Mouse (Mus musculus) Patski (cell line): ENCODE results near the gene Prrg4. TPM values are rescaled to one million over a fixed set of nuclear protein-coding genes. Genes with fewer than 3 reads are reported as not detected.
A peak's percentile ranks its signal among the peaks of the same experiment; 100 is the strongest.
"Not testable (repeated sequence)": the region's sequence is repeated elsewhere in the genome, so short reads cannot be mapped to it uniquely, and the experiment has no call there.

Experiments used
- ATAC-seq: fragments of 100-300 bp; one replicate; pipeline ENCODE4 v1.8.0; 2021
- CTCF ChIA-PET: fragments of 350-600 bp; sonication (Branson Sonifier 250); formaldehyde crosslinking; loops from one replicate; lab custom pipeline; 2022; ENCODE audit warnings: inconsistent platforms; lab: Charles Lee
- POLR2A ChIA-PET: fragments of 350-600 bp; sonication (Branson Sonifier 250); formaldehyde crosslinking; loops from one replicate; lab custom pipeline; 2022; ENCODE audit warnings: antibody characterized with exemption, inconsistent platforms; lab: Charles Lee
- DNase-seq: peaks from one replicate; pipeline ENCODE4 v3.0.0-alpha.2; 2011; ENCODE audit warnings: low read depth, low spot score
- H3K27me3 ChIP-seq: fragments of 371-371 bp; one replicate; pipeline ENCODE4 v1.5.1; 2021
- CTCF ChIP-seq: fragments of 100-300 bp; IDR thresholded peaks from one replicate; pipeline ENCODE4 v1.5.1; 2021
- in situ Hi-C: fragments of 300-500 bp; cut with MboI; formaldehyde crosslinking; loops from 3 replicates; pipeline ENCODE4 v1.11.1; 2018; ENCODE audit warnings: low pct_unique_long_range_greater_than_20kb, mixed read lengths
- polyA plus RNA-seq: library from polyadenylated mRNA; unstranded; gene quantifications from one replicate; pipeline ENCODE4 v1.2.3, GENCODE M21; 2021

Prrg4 gene
- polyA plus RNA-seq: 6.5 TPM

DNA sequence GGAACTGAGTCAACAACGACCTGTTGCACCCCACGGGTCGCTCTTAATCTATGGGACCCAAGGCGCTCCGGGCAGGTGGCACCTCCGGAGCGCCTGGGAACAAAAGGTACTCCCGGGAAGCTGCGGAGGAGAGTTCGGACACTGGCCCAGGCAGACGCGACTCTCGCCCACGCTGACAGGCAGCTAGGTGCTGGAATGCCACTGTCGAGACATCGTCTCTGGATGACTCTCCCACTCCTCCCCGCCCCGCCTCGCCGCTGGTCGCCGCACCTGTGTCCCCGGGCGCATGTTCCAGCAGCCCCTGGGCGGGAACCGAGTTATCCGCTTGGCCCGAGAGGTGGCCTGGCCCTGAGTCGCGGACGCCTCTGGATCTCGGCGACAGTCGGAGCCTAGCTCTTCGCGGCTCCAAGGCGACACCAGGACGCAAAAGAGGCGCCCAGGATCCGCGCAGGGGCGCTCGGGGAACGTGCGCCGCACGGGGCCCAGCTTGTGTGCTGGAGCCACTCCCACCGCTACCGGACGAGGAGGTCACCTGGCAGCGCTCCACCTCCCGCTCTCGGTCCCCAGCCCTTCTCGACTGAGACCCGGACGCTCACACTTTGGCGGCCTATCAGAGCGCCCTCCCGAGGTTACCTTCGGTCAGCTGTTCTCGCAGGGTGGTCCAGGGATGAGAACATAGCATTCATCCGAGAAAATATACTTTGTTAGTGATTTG is at the start of gene Prrg4:
Gene Prrg4 (minus strand): TSS at position 601 of the 715 bp plus-strand sequence.
- H3K27me3 ChIP-seq: no peaks in the 10 kb centered on the region
- no peak for DNase-seq
- in situ Hi-C loops: no loop called here
- ATAC-seq: peak; percentile 74
- ChIA-PET POLR2A (interaction anchor here (0.6 to 1.1 kb wide), 3 partner anchors 9 to 424 kb away, joined by 3 to 5 read pairs (median 4); no protein-coding TSS in a partner anchor), CTCF (interaction anchor here (0.8 to 1.5 kb wide), 2 partner anchors 15 to 16 kb away, joined by 3 to 5 read pairs; no protein-coding TSS in a partner anchor)
- TF ChIP-seq CTCF: peak; percentile 61

DNA sequence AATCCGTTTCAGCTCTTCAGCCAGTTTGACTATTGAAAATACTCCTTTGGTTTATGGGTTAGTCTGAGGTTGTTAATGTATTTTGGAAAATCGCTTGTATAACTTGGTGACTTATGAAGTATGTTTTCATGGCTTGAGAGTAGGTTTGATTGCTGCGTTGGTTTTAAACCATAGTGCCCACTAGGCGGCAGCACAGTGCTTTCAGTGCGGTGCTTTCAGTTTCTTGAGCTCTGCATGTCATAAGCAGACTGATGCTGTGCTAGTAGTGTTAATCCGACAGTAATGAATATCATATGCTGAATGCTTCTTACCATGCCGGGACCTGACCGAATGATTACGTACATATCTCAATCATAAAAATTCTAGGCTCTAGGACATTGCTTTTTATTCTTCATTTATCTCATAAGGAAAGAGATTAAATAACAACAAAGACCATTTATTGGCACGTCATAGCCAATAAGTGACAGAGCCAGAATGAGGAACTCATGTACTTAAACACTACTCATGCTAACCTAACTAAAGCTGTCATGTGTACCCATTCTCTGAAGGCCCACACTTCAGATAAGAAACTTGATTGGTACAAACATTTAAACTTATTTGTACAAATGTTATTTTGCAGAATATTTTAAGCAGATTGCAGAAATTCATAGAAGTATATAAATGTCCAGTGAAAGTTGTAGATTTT is 38.3 kb upstream of the Prrg4 start:
- TF ChIP-seq CTCF: peak; percentile 90
- H3K27me3 ChIP-seq: no peaks in the 10 kb centered on the region
- ChIA-PET POLR2A (no interaction called here), CTCF (interaction anchor here (0.7 to 2.5 kb wide), 9 partner anchors 12 to 350 kb away, joined by 3 to 11 read pairs (median 3); partner anchors contain the start of gene Ccdc73)
- no peak for ATAC-seq
- peak; percentile 12 for DNase-seq
- in situ Hi-C loops: no loop called here

DNA sequence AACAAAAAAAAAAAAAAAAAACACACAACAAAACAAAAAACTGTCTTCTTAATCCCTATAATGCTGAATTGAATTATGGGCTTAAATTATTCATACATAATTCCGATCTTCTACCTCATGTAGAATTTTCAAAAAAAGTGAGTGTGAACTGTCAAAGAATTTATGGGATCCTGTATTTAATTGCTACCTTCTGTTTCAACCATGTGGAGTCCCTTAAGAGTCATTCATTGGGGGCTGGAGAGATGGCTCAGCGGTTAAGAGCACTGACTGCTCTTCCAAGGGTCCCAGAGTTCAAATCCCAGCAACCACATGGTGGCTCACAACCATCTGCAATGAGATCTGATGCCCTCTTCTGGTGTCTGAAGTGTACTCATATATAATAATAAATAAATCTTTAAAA is 37.7 kb upstream of the Prrg4 start:
- not testable (repeated sequence) for DNase-seq, ATAC-seq

DNA sequence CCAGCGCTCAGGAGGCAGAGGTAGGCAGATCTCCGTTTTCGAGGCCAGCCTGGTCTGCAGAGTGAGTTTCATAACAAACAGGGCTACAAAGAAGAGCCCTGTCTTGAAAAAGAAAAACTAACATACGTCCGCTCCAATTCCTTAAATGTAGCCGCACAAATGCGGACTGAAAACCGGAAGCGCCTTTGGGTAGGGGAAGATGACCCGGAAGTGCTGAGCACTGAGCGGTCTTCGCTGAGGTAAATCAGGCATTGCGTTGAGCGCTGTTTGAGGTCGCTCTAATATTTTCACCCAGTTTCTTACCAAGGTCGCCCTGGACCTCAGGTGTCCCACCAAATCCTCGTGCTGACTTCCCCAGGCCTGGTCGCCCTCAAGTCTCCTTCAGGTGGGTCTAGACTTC is 36.4 kb upstream of the Prrg4 start:
- POLR2A ChIA-PET: no interaction called here
- ATAC-seq (no peak), DNase-seq (no peak)
- in situ Hi-C loops: no loop called here
- CTCF ChIA-PET: no interaction called here
- H3K27me3 ChIP-seq: no peaks in the 10 kb centered on the region
- no peak for TF ChIP-seq CTCF

More for the DNA sequence above, 37.7 kb upstream of the Prrg4 start:
- in situ Hi-C loops, POLR2A ChIA-PET, H3K27me3 ChIP-seq: not testable (repeated sequence)
- CTCF ChIA-PET: interaction anchor here (0.9 to 2.5 kb wide), 5 partner anchors 20 to 349 kb away, joined by 3 to 11 read pairs (median 4); partner anchors contain the start of gene Ccdc73

DNA sequence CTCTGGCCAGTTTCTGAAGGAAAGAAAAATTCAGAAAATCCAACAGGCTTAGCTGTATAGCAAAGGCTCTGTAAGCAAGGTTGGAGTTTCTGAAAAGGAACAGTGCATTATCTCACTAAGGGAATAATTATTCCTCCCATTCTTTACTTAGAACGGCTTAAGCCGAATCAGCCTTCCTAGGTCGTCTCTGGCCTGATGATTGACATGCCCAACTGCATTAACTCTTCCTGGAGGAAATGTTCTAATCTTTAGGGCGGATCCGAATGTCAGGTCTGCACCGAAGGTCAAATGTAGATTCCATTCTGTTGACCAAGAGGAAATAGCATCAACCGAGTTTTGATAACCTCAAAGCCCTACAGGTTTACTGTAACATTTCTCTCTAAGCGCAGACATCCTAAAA is 29.1 kb upstream of the Prrg4 start:
- TF ChIP-seq CTCF: no peak
- ChIA-PET CTCF (no interaction called here), POLR2A (no interaction called here)
- DNase-seq (no peak), ATAC-seq (no peak)
- in situ Hi-C loops: no loop called here
- H3K27me3 ChIP-seq: peaks cover 3% of the 10 kb centered on the region

DNA sequence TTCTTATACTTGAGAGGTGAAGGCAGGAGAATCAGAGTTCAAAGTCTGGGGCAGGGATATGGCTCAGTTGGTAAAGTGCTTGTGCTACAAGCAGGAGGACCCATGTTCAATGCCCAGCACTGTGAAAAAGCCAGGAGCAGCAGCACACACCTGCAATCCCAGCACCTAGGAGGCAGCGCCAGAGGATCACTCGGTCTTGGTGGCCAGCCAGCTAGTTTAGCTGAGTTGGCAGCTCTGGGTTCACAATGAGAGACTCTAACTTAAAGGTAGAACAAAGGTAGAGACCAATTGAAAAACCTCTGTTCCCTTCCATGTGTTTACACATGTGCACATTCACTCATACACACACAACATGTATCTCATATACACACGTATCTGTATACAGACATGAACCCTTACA is 19.4 kb upstream of the Prrg4 start:
- no peaks in the 10 kb centered on the region for H3K27me3 ChIP-seq
- in situ Hi-C loops: no loop called here
- DNase-seq (no peak), ATAC-seq (no peak)
- TF ChIP-seq CTCF: no peak
- ChIA-PET CTCF (no interaction called here), POLR2A (no interaction called here)

DNA sequence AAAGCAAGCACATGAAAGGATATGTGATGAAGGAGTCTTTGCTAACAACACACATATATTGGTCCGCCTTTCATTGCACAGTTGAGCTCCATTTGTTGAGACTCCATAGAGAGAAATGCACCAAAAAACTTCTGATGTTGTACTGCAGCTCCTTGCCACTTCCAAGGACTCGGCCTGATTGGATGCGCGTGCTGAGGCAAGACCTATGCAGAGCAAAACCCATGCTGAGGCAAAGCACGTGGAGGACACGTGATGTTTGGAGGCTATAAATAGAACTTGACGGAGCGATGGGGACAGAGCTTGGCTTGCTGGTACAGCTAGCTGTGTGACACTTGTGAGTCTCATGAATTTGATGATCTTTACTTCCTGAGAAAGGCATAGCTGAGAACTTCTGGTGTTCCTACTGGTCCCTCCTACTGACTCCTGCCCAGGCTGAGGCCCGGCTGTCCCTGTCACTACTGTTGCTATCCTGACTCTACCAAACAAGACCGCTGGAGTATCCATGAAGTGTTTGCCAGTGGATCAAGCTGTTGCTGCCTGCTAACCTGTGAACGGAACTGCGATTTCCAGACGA is 17.7 kb upstream of the Prrg4 start, which contains the start of gene Ccdc73:
Gene Ccdc73 (plus strand): TSS at position 524 of the 574 bp plus-strand sequence.
- no peaks in the 10 kb centered on the region for H3K27me3 ChIP-seq
- in situ Hi-C loops: no loop called here
- POLR2A ChIA-PET: no interaction called here
- no peak for DNase-seq
- no peak for ATAC-seq
- TF ChIP-seq CTCF: no peak
- CTCF ChIA-PET: interaction anchor here (0.8 to 1.8 kb wide), 2 partner anchors 8 to 20 kb away, joined by 3 to 4 read pairs; no protein-coding TSS in a partner anchor

DNA sequence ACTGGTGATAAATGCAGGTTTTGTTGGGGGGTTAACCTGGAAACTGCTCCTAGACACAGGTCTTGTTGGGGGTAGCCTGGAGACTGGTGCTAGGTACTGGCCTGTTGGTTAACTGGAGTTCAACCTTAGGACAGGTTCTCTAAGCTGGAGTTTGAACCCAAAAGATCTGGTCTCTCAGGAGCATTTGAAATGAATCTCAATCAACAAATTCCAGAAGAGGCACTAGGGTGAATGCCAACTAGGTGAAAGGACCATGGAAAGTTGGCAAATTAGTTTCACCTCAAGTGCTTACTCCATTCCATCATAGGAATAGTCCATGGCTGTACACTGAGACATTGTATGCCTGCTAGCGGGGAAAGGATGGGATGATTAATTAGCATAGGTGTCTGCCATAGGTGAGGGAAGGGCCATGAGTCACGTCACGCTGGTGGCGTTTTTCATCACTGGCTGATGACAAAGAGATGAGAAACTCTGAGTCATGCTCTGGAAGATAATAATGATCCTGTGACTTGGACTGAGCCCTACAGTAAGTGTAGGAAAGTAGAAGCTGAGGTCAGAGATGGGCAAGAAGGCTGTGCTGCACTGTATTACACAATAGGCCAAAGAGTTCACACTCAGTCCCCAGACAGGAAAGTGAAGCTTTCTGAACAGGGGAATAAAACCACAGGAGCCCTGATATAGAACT is 14.6 kb upstream of the Prrg4 start:
- TF ChIP-seq CTCF: no peak
- ChIA-PET POLR2A (no interaction called here), CTCF (interaction anchor here (0.7 to 0.9 kb wide), 3 partner anchors 14 to 374 kb away, joined by 3 read pairs; partner anchors contain the start of gene Prrg4)
- ATAC-seq (no peak), DNase-seq (no peak)
- H3K27me3 ChIP-seq: no peaks in the 10 kb centered on the region
- in situ Hi-C loops: no loop called here

DNA sequence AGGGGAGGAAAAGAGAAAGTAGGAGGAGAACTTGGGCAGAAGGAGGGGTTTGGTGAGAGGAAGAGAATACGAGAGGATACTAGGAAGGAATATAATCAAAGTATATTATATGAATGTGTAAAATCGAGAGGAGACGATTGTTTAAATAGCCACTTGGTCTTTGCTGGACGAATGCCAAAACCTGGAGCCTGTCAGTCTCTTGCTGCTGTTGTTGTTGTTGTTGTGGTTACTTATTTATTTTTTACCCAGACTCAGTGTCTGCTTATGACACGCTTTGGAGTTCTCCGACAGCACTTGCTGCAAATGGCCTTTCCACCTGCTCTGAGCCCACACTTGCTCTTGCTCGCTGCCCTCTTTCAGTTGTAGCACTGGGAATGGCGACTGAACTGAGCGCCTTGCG is 10.8 kb upstream of the Prrg4 start:
- ChIA-PET POLR2A (no interaction called here), CTCF (no interaction called here)
- DNase-seq (no peak), ATAC-seq (no peak)
- in situ Hi-C loops: no loop called here
- no peak for TF ChIP-seq CTCF
- H3K27me3 ChIP-seq: no peaks in the 10 kb centered on the region

DNA sequence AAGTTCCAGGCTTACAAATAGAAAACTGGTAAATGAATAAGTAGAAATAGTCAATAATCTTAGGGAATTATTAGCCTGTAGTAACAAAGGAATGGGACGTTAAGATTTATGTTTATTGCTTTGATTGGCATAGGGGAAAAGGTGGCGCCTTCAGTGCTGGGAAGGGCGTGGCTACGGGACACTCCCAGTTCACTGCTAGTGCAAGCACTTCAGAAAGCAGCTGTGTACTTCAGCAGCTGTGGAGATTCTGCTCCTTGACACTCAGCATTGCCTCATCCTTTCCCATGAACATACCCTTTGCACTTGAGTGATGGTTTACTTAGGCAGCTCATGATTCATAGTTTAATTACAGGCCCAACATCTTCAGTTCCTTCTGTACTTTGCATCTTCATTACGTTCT is 9.4 kb upstream of the Prrg4 start:
- DNase-seq (no peak), ATAC-seq (no peak)
- ChIA-PET CTCF (no interaction called here), POLR2A (no interaction called here)
- no peak for TF ChIP-seq CTCF
- H3K27me3 ChIP-seq: no peaks in the 10 kb centered on the region
- in situ Hi-C loops: no loop called here

DNA sequence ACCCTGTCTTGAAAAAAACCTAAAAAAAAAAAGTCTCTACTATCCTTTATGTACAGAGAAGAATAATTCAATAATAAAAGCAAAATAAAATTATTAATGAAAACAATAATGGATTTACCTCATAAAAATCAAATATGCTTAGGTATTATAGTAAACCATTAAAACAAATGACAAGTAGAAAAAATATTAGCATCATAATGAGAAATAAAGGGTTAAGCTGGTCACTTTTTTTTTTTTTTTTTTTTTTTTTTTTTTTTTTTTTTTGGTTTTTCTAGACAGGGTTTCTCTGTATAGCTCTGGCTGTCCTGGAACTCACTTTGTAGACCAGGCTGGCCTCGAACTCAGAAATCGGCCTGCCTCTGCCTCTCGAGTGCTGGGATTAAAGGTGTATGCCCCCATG is 8.4 kb upstream of the Prrg4 start:
- POLR2A ChIA-PET, CTCF ChIA-PET: not testable (repeated sequence)

More for the DNA sequence above, 8.4 kb upstream of the Prrg4 start:
- H3K27me3 ChIP-seq, ATAC-seq, DNase-seq, in situ Hi-C loops: not testable (repeated sequence)
